Mouse (Mus musculus): Measurements from ENCODE around the gene Ajuba. TPM values are rescaled to one million over a fixed set of nuclear protein-coding genes. Genes with fewer than 3 reads are reported as not detected.

Ajuba gene
- polyA plus RNA-seq, 1 experiment from 2014 or later, result 40.0 TPM

DNA sequence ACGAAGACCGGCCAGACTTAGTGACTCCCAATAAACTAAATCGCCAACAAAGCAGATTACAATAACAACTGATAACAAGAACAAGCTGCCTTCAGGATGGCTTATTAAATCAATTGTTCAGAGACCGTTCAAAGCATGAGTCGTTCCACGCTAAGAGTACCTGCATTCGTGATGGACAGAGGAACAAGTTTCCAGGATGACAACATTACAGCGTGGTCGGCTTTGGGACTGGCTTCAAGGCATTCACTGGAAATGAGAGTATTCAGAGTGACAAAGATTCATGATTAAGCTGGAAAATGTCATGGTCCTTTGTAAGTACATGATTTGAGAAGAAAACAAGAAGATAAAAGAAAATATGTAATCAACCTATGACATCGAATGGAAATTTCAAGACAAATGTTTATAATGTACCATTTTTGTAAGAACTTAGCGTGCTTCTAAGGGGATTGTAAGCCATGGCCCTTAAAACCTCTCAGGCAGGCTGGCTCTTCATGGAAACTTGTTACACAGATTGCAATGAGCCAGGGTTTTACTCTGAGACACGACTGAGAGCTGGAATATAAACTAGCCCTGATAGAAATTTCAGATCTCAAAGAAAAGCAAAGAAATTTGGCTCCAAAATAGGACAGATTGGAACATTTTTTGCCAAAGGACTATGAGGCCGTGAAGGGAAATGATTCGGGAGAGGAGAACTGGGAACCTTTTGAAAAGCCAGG lies 16.7 kb downstream of the Ajuba start:
- no peak for TF ChIP-seq EP300 (IDR thresholded peaks at IDR 0.05)
- Histone ChIP-seq H3K4me2 (replicated peaks; ENCODE audit: low read depth, low read length) (no peak overlapping the region), H3K4me3 (ENCODE audit: low read depth, low read length) (no peak overlapping the region), H3K36me3 (ENCODE audit: insufficient read depth, low read length) (no peaks in the 10 kb centered on the region), H3K4me1 (ENCODE audit: insufficient read depth, low read depth, low read length) (no peaks in the 10 kb centered on the region), H3K27me3 (replicated peaks; ENCODE audit: insufficient read depth, low read length) (no peaks in the 10 kb centered on the region), H3K9me3 (ENCODE audit: low read length) (no peaks in the 10 kb centered on the region), H3K27ac (ENCODE audit: low read length) (no peak overlapping the region), H3K9ac (replicated peaks; ENCODE audit: low read depth) (no peak overlapping the region)
- WGBS, result 77% methylated on average over 14 of the region's 14 CpGs
- ATAC-seq (no peak), DNase-seq (ENCODE audit: low spot score) (no peak)

DNA sequence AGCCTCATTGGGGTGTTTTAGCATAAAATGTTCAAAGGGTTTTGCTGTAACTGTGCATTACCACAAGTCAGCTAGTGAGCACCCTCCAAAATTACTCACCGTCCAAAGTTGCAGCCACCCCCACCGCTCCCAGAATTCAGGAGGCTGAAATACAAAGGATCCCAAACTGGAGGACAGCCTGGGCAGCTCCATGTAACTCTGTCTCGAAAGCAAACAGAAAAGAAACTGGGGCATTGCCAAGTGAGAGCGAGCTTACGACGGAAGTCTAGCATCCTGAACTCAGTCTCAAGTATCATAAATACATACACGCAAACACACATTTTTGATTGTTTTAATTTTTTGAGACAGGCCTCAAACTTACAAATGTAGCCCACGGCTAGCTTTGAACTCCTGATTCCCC lies 20.0 kb downstream of the Ajuba start:
- H3K36me3 ChIP-seq (ENCODE audit: insufficient read depth, low read length), result no peaks in the 10 kb centered on the region
- H3K4me1 ChIP-seq (ENCODE audit: insufficient read depth, low read depth, low read length), result 0 out of 2 replicates have a peak, but pooled peaks cover 8% of the 10 kb centered on the region
- H3K9me3 ChIP-seq (ENCODE audit: low read length), result no peaks in the 10 kb centered on the region
- H3K27ac ChIP-seq (ENCODE audit: low read length), result no peak overlapping the region
- no peak overlapping the region for H3K4me3 ChIP-seq (ENCODE audit: low read depth, low read length)
- H3K27me3 ChIP-seq (replicated peaks; ENCODE audit: insufficient read depth, low read length), result no peaks in the 10 kb centered on the region
- DNase-seq (ENCODE audit: low spot score) (no peak), ATAC-seq (no peak)
- TF ChIP-seq EP300 (IDR thresholded peaks at IDR 0.05), result no peak
- no peak overlapping the region for H3K9ac ChIP-seq (replicated peaks; ENCODE audit: low read depth)
- WGBS, result 51% methylated on average over 8 of the region's 8 CpGs
- no peak overlapping the region for H3K4me2 ChIP-seq (replicated peaks; ENCODE audit: low read depth, low read length)

DNA sequence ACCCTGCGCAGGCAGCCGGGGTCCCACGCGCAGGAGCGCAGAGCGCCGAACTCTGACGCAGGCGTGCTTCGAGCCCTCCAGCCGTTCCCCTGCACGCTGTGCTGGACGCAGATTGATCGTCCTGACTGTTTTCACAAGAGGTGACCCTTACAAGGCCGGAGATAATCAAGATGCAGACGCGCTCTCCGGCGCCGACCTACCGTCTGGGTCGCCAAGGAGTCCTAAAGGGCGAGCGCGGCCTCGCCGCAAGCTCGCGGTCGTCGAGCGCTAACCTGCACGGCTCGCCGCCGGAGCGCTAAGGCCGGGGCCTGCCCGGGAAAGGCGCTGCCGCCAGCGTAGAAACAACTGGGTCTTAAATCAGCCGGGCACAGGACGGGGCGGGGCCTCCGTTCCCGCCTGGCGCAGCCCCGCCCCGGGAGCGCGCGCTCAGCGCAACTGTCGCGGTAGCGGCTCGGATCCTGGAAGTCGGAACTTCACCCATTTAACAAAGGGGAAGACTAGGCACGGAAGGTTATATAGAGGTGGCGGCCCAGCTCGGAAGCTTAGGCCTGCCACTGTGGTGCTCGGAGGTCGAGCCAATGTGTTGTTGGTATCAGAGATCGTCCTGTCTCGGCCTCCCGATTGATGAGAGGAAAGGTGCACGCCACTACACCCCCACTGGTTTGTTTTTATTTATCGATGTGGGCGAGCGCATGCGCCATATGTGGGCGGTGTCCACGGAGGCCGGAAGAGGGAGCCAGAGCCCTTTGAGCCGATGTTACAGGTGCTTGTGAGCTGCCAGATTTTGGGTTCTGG lies 23.2 kb downstream of the Ajuba start, which contains the start of gene Haus4:
Gene Haus4 (minus strand): TSS at position 642 of the 795 bp plus-strand sequence.
- no peaks in the 10 kb centered on the region for H3K27me3 ChIP-seq (replicated peaks; ENCODE audit: insufficient read depth, low read length)
- ATAC-seq (peak; percentile 98), DNase-seq (ENCODE audit: low spot score) (peak; percentile 94)
- peak within 1 kb of the TSS; percentile 87 for H3K27ac ChIP-seq (ENCODE audit: low read length)
- H3K9ac ChIP-seq (replicated peaks; ENCODE audit: low read depth), result peak within 1 kb of the TSS; percentile 54
- 0 out of 2 replicates have a peak, but pooled peaks cover 8% of the 10 kb centered on the region for H3K4me1 ChIP-seq (ENCODE audit: insufficient read depth, low read depth, low read length)
- TF ChIP-seq CTCF (IDR thresholded peaks at IDR 0.05), result peak; percentile 76
- TF ChIP-seq EP300 (IDR thresholded peaks at IDR 0.05), result 0 out of 2 replicates have a peak, but pooled peaks have one; percentile 17
- no peaks in the 10 kb centered on the region for H3K36me3 ChIP-seq (ENCODE audit: insufficient read depth, low read length)
- H3K4me3 ChIP-seq (ENCODE audit: low read depth, low read length), result peak within 1 kb of the TSS; percentile 58
- peak within 1 kb of the TSS; percentile 93 for H3K4me2 ChIP-seq (replicated peaks; ENCODE audit: low read depth, low read length)
- H3K9me3 ChIP-seq (ENCODE audit: low read length), result no peaks in the 10 kb centered on the region
- WGBS, result under 1% methylated on average over 74 of the region's 76 CpGs

DNA sequence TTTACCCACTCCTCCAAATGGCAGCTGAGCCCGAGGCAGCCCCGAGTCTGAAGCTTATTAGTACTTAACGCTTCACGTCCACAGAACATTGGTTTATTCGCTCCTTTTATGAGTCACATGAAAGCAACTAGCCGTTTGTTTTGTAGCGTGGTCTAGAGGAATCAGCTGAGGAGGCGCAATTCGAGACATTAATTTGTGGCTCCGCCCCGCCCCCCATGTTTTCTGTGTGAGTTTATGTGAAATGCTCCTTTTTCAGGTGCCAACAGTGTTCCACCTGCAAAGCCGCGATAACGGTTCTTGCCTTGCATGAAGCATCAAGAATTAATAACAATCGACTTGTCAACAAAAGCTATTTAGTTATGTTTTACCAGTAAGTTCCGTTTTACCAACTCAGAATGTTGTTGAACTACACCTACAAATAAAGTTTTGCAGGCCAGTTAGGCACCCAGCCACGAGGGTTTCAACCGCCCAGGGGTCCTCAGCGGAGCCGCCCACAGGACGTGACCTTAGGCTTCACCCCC lies 23.8 kb downstream of the Ajuba start:
- peak; percentile 52 for DNase-seq (ENCODE audit: low spot score)
- 0 out of 2 replicates have a peak, but pooled peaks cover 8% of the 10 kb centered on the region for H3K4me1 ChIP-seq (ENCODE audit: insufficient read depth, low read depth, low read length)
- WGBS, result 3% methylated on average over 21 of the region's 21 CpGs
- peak overlapping the region; percentile 93 for H3K4me2 ChIP-seq (replicated peaks; ENCODE audit: low read depth, low read length)
- peak overlapping the region; percentile 54 for H3K9ac ChIP-seq (replicated peaks; ENCODE audit: low read depth)
- TF ChIP-seq EP300 (IDR thresholded peaks at IDR 0.05) (no peak), CTCF (IDR thresholded peaks at IDR 0.05) (no peak)
- H3K27me3 ChIP-seq (replicated peaks; ENCODE audit: insufficient read depth, low read length), result no peaks in the 10 kb centered on the region
- peak overlapping the region; percentile 58 for H3K4me3 ChIP-seq (ENCODE audit: low read depth, low read length)
- ATAC-seq, result no peak
- H3K27ac ChIP-seq (ENCODE audit: low read length), result peak overlapping the region; percentile 87
- no peaks in the 10 kb centered on the region for H3K9me3 ChIP-seq (ENCODE audit: low read length)
- H3K36me3 ChIP-seq (ENCODE audit: insufficient read depth, low read length), result no peaks in the 10 kb centered on the region; the same call in 1 of the 2 replicates

DNA sequence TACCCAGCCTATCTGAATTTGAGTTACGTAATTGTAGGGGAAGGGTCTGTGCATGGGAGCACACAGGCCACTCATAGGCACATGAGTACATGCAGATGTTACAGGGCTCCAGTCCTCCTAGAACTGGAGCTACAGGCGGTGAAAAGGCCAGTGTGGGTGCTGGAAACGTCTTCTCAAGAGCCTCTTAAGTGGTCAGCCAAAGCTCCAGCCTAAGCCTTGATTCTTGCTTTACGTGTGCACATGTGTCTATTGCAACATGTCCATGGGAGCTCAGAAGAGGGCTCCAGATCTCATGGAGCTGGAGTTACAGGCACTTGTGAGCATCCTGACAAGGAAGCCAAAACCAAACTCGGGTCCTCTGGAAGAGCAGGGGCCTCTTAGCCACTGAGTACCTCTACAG lies 32.7 kb downstream of the Ajuba start:
- 68% methylated on average over 5 of the region's 5 CpGs for WGBS
- ATAC-seq, result peak; percentile 72
- H3K36me3 ChIP-seq (ENCODE audit: insufficient read depth, low read length), result no peaks in the 10 kb centered on the region; the same call in 1 of the 2 replicates

DNA sequence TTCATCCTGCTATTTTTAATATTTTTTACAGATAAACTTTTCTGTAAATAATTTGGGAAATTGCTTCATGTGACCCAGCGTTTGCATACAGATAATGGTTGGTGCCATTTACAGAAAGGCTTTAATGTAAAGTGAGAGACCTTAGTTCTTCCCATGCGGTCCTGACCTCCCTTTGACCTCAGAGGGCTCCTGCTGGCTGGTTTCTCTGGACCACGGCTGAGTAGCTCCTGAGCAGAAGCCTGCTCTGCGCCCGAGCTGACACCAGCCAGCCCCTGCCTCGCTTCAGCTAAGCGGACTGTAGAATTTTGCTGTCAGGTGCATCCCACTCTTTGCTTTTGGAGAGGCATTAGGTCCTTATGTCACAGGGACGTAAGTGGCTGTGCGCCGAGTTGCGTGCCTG lies 36.6 kb downstream of the Ajuba start:
- no peak overlapping the region for H3K9ac ChIP-seq (replicated peaks; ENCODE audit: low read depth)
- no peak for ATAC-seq
- H3K27ac ChIP-seq (ENCODE audit: low read length), result no peak overlapping the region
- H3K4me3 ChIP-seq (ENCODE audit: low read depth, low read length), result no peak overlapping the region
- H3K4me1 ChIP-seq (ENCODE audit: insufficient read depth, low read depth, low read length), result no peaks in the 10 kb centered on the region
- H3K4me2 ChIP-seq (replicated peaks; ENCODE audit: low read depth, low read length), result no peak overlapping the region
- H3K9me3 ChIP-seq (ENCODE audit: low read length), result no peaks in the 10 kb centered on the region
- 63% methylated on average over 11 of the region's 11 CpGs for WGBS
- H3K27me3 ChIP-seq (replicated peaks; ENCODE audit: insufficient read depth, low read length), result no peaks in the 10 kb centered on the region
- no peaks in the 10 kb centered on the region for H3K36me3 ChIP-seq (ENCODE audit: insufficient read depth, low read length)
- TF ChIP-seq EP300 (IDR thresholded peaks at IDR 0.05) (no peak), CTCF (IDR thresholded peaks at IDR 0.05) (no peak)
- DNase-seq (ENCODE audit: low spot score), result no peak

More for the DNA sequence above, 32.7 kb downstream of the Ajuba start:
- DNase-seq (ENCODE audit: low spot score), result peak; percentile 58
- Histone ChIP-seq H3K4me3 (ENCODE audit: low read depth, low read length) (no peak overlapping the region), H3K9me3 (ENCODE audit: low read length) (no peaks in the 10 kb centered on the region), H3K27ac (ENCODE audit: low read length) (no peak overlapping the region), H3K27me3 (replicated peaks; ENCODE audit: insufficient read depth, low read length) (no peaks in the 10 kb centered on the region), H3K9ac (replicated peaks; ENCODE audit: low read depth) (no peak overlapping the region), H3K4me1 (ENCODE audit: insufficient read depth, low read depth, low read length) (no peaks in the 10 kb centered on the region), H3K4me2 (replicated peaks; ENCODE audit: low read depth, low read length) (no peak overlapping the region)
- no peak for TF ChIP-seq EP300 (IDR thresholded peaks at IDR 0.05)
- no peak for TF ChIP-seq CTCF (IDR thresholded peaks at IDR 0.05)
